Mouse (Mus musculus) midbrain, postnatal 0 days (tissue): Measurements from ENCODE around the gene Rgs9. TPM values are rescaled to one million over a fixed set of nuclear protein-coding genes. Genes with fewer than 3 reads are reported as not detected.

Experiments
- ATAC-seq: fragments of 200-750 bp; cut with Nextera tagmentation; 2 replicates; pipeline ENCODE4 v1.8.0; 2017; ENCODE audit warnings: moderate number of reproducible peaks, mild to moderate bottlenecking, moderate TSS enrichment, moderate library complexity; ENCODE audit not compliant: low FRiP score
- DNase-seq: peaks from one replicate; pipeline ENCODE4 v3.0.0-alpha.2; 2015; ENCODE audit warnings: low spot score
- H3K27ac ChIP-seq: fragments of 300-500 bp; sonication (generic); 2 replicates; pipeline ENCODE4 v1.5.1; 2014; ENCODE audit warnings: low read depth, mild to moderate bottlenecking, low read length, mixed read lengths
- H3K27me3 ChIP-seq: fragments of 300-500 bp; sonication (generic); 2 replicates; pipeline ENCODE4 v1.6.1; 2014; ENCODE audit warnings: low read length, control low read depth, mixed read lengths; ENCODE audit not compliant: insufficient read depth
- H3K36me3 ChIP-seq: fragments of 300-500 bp; sonication (generic); 2 replicates; pipeline ENCODE4 v1.6.1; 2014; ENCODE audit warnings: low read length, control low read depth, mixed read lengths; ENCODE audit not compliant: insufficient read depth
- H3K4me1 ChIP-seq: fragments of 300-500 bp; sonication (generic); 2 replicates; pipeline ENCODE4 v1.6.1; 2014; ENCODE audit warnings: mild to moderate bottlenecking, control low read depth, antibody characterized with exemption, low read length, mixed read lengths; ENCODE audit not compliant: insufficient read depth
- H3K4me2 ChIP-seq: fragments of 300-500 bp; sonication (generic); 2 replicates; pipeline ENCODE4 v1.6.1; 2014; ENCODE audit warnings: low read depth, mild to moderate bottlenecking, low read length, mixed read lengths; ENCODE audit not compliant: poor library complexity, severe bottlenecking
- H3K4me3 ChIP-seq: fragments of 300-500 bp; sonication (generic); 2 replicates; pipeline ENCODE4 v1.5.1; 2014; ENCODE audit warnings: low read depth, mild to moderate bottlenecking, low read length, moderate library complexity
- H3K9ac ChIP-seq: fragments of 300-500 bp; sonication (generic); replicated peaks from 2 replicates; pipeline ENCODE4 v1.6.1; 2014; ENCODE audit warnings: mild to moderate bottlenecking, low read length, moderate library complexity, mixed read lengths; ENCODE audit not compliant: poor library complexity, severe bottlenecking
- H3K9me3 ChIP-seq: fragments of 300-500 bp; sonication (generic); 2 replicates; pipeline ENCODE4 v1.6.1; 2016; ENCODE audit warnings: low read length, control low read depth
- CTCF ChIP-seq: IDR thresholded peaks from 2 replicates; pipeline ENCODE4 v1.5.1; 2016; ENCODE audit warnings: antibody characterized with exemption, mild to moderate bottlenecking
- WGBS: fragments of 180-500 bp; shearing (Covaris S2); extraction: QIAGEN DNeasy Blood & Tissue Kit; methylation state at CpG from one replicate; pipeline ENCODE4 v1.1.7; 2014; 5-methylcytosine and 5-hydroxymethylcytosine counted together
- polyA plus RNA-seq: library from polyadenylated mRNA; unstranded; fragments of >200 nt; fragmentation: Nextera tagmentation; extraction: Ambion mirVana; gene quantifications from 2 replicates; pipeline ENCODE4 v1.2.1, GENCODE M21; 2015
- total RNA-seq: library from RNA; depleted of rRNA; stranded (reverse); fragments of >200 nt; gene quantifications from 2 replicates; pipeline ENCODE4 v1.2.3, GENCODE M21; 2014

Gene Rgs9
- total and polyA plus RNA-seq, 2 experiments from 2014 or later, result 23.3 to 33.8 TPM

DNA sequence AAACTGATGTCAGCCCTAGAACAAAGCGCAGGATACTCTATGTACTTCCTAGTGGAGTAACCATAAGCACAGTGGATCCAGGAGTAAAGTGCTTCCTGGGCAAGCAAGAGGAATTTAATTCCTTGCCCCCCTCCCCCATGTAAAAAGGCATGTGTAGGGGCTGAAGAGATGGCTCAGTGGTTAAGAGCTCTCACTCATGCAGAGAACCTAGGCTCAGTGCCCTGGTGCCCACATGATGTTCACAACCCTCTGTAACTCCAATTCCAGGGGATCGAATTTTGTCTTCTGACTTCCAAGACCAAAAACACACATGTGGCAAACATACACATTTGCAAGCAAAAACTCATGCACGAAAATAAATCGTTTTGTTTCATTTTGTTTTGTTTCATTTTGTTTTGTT is 21.5 kb upstream of the Rgs9 start:
- 97% methylated on average over 4 of the region's 4 CpGs for WGBS
- Histone ChIP-seq H3K27me3 (no peaks in the 10 kb centered on the region), H3K4me2 (no peak overlapping the region), H3K27ac (no peak overlapping the region), H3K4me1 (no peaks in the 10 kb centered on the region), H3K9ac (no peak overlapping the region), H3K9me3 (no peaks in the 10 kb centered on the region), H3K4me3 (no peak overlapping the region), H3K36me3 (no peaks in the 10 kb centered on the region)
- DNase-seq, result no peak
- ATAC-seq, result no peak
- no peak for TF ChIP-seq CTCF

DNA sequence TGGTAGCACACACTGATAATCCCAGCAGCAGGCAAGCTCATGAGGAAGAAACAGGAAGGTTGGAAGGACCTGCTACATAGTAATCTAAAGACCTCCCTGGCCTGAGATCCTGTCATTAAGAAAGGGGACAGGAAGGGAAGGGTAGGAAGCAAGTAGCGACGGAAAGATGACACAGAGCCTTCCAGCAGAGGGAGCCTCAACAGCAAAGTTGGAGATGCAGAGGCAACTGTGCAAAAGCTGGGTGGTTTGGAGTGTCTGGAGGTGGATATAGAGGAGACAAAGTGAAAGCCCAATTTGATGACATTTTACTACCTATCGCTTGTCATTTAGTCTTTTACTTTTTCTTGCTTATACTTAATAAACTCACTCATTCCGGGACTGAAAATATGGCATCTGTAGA is 19.0 kb upstream of the Rgs9 start:
- Histone ChIP-seq H3K27me3 (peaks cover 3% of the 10 kb centered on the region; the same call in 1 of the 2 replicates), H3K4me3 (no peak overlapping the region), H3K27ac (no peak overlapping the region), H3K36me3 (no peaks in the 10 kb centered on the region), H3K9ac (no peak overlapping the region), H3K9me3 (no peaks in the 10 kb centered on the region), H3K4me1 (no peaks in the 10 kb centered on the region), H3K4me2 (no peak overlapping the region)
- ATAC-seq (no peak), DNase-seq (peak; percentile 50)
- peak; percentile 74 for TF ChIP-seq CTCF
- 35% methylated on average over 4 of the region's 4 CpGs for WGBS

DNA sequence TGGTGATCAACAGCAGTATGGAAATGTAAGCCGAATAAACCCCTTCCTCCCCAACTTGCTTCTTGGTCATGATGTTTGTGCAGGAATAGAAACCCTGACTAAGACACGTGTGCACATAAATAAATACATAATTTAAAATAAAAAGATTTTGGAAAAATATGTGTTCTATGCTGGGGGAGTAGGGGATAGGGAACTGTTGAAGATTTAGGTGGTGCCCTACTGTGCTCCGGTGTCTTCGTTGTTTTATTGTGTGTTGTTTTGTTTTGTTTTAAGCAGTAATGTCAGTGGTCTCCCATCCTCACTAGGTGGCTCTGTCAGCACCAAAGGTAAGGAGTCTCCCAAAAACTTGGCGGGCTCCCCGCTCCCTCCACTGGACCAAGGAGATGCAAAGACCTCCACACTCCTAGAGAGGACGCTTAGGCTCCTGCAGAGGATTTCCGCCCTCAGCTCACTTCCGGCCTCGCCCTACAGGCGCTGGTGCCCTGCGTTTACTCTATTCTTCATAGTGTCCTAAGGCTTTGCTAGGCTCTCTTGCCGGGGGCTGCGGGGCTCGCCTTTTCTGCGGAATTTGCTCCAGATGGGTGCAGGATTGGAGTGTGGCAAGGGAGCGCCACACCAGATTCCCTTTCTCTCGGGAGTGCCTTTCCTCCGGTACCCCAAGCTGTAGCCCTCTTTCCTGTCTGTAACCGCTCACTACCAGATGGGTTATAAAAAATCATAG is 14.1 kb upstream of the Rgs9 start:
- Histone ChIP-seq H3K27me3 (peaks cover 3% of the 10 kb centered on the region; the same call in 1 of the 2 replicates), H3K9ac (peak overlapping the region; percentile 81), H3K27ac (peak overlapping the region; percentile 87), H3K4me3 (peak overlapping the region; percentile 61), H3K36me3 (no peaks in the 10 kb centered on the region), H3K4me1 (no peaks in the 10 kb centered on the region), H3K4me2 (peak overlapping the region; percentile 65), H3K9me3 (no peaks in the 10 kb centered on the region)
- WGBS, result 11% methylated on average over 20 of the region's 20 CpGs
- ATAC-seq, result peak; percentile 91
- peak; percentile 93 for DNase-seq
- peak; percentile 45 for TF ChIP-seq CTCF

DNA sequence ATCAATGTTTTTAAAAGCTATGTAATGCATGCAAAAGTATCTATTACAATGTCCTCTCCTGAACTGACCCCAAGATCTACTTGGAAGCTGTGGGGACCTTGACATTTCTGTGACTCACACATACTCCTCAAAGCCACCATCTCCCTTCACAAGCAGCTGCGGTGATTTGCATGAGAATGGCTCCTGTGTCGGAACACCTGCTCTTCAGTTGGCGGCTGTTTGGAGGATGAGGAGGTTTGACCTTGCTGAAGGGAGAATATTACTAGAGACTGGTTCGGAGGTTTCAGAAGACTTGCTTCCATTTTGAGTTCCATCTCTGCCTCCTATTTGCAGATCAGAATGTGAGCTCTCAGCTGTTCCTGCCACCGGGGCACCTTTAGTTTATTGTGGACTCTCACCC is 7.8 kb upstream of the Rgs9 start:
- Histone ChIP-seq H3K9me3 (no peaks in the 10 kb centered on the region), H3K4me3 (no peak overlapping the region), H3K36me3 (no peaks in the 10 kb centered on the region), H3K4me2 (no peak overlapping the region), H3K27me3 (no peaks in the 10 kb centered on the region), H3K27ac (no peak overlapping the region), H3K4me1 (no peaks in the 10 kb centered on the region), H3K9ac (no peak overlapping the region)
- WGBS, result 71% methylated on average over 5 of the region's 5 CpGs
- TF ChIP-seq CTCF, result no peak
- ATAC-seq (no peak), DNase-seq (no peak)

DNA sequence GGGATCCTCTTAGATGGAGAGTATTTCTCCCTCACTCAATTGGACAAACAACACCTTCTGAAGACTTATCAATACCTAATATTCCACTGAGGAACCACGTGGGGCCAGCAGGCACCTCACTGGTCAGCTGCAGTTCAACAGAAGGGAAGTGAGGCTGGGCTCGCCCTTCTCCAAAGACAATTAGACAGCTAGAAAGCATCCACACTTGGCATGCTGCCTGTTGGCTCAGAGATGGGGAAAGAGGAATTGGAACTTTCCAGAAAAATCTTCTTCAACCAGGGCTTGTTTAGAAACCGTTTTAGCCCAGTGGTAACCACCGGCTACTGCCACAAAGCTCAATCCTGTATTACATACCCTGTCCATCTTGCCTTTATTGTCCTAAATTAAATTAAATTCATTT is 4.4 kb upstream of the Rgs9 start:
- TF ChIP-seq CTCF, result no peak
- Histone ChIP-seq H3K27ac (no peak overlapping the region), H3K9me3 (no peaks in the 10 kb centered on the region), H3K4me3 (no peak overlapping the region), H3K27me3 (no peaks in the 10 kb centered on the region), H3K36me3 (no peaks in the 10 kb centered on the region), H3K9ac (no peak overlapping the region), H3K4me1 (no peaks in the 10 kb centered on the region), H3K4me2 (no peak overlapping the region)
- ATAC-seq, result no peak
- WGBS, result 60% methylated on average over 4 of the region's 4 CpGs
- DNase-seq, result peak; percentile 60

DNA sequence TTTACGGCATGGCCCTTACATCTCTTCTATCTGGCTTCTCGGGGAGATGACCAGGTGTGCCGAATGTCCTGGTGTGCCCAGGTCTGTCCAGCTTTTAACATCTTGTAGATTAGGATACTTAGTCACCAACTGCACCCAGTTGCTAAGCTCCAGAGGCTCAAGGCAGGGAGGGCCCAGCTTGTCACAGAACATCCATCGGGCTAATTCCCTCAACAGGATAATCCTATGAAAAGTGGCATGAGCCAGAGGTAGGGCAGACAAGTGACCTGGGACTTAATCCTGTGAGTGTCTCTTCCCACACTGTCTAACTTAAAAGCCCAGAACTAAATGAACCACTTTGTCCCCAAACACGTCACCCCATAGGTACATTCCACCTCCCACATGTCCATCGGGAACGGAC is 898 bp downstream of the Rgs9 start:
- peak overlapping the region; percentile 53 for H3K4me3 ChIP-seq
- no peaks in the 10 kb centered on the region for H3K36me3 ChIP-seq
- no peak for TF ChIP-seq CTCF
- H3K27ac ChIP-seq, result no peak overlapping the region
- H3K27me3 ChIP-seq, result no peaks in the 10 kb centered on the region
- H3K4me1 ChIP-seq, result peaks cover 15% of the 10 kb centered on the region
- WGBS, result 52% methylated on average over 7 of the region's 7 CpGs
- ATAC-seq, result no peak
- no peak for DNase-seq
- H3K9me3 ChIP-seq, result no peaks in the 10 kb centered on the region
- H3K4me2 ChIP-seq, result peak overlapping the region; percentile 81
- H3K9ac ChIP-seq, result peak overlapping the region; percentile 70
